ENCODE assay signal across 8 mouse cellular contexts in the genomic region with DNA sequence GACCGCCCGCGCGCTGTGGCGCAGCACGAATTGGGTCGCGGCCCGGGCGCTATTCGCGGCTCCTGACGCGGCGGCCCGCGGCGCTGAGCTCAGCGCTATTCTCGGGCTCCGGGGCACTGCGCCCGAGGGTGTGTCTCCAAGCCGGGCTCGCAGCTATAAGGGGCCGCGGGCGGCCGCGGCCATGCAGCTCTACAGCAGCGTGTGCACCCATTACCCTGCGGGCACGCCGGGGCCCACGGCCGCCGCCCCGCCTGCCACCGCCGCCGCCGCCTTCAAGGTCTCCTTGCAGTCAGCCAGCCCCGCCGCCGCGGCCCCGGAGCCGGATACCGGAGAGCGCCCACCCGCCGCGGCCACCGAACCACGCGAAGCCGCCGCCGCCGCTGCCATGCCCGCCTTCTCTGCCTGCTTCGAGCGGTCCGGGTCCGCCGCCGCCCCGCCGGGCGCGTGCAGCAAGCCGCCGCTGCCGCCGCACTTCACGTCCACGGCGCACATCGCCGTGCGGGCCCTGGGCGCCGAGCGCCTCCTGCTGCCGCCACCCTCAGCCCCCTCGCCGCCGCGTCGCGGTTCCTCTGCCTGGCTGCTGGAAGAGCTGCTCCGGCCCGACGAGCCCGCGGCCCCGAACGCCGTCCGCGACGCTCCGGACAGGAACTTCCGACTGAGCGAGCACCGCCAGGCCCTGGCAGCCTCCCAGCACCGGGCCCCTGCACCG. TPM values are rescaled to one million over a fixed set of nuclear protein-coding genes. Genes with fewer than 3 reads are reported as not detected.
DNase-seq lines count a peak whose midpoint lies in the region; ATAC-seq and TF ChIP-seq lines count a peak whose summit lies in the region.

No protein-coding gene starts in this region.

- peak; percentile 87 for ATAC-seq in forebrain, embryonic 12.5 days (ENCODE audit: low FRiP score)
- peak; percentile 90 for ATAC-seq in neural tube, embryonic 14.5 days (ENCODE audit: low read depth)

- peak overlapping the region; percentile 80 for H3K4me2 ChIP-seq in forebrain, embryonic 12.5 days
- peak overlapping the region; percentile 64 for H3K4me2 ChIP-seq in neural tube, embryonic 14.5 days (ENCODE audit: low read depth, low read length)

- H3K4me3 ChIP-seq in C2C12 (ENCODE audit: insufficient read depth, poor library complexity, severe bottlenecking), result peak overlapping the region; percentile 60
- peak overlapping the region; percentile 77 for H3K4me3 ChIP-seq in forebrain, embryonic 12.5 days (replicated peaks)
- H3K4me3 ChIP-seq in lung, adult 2 months (replicated peaks; ENCODE audit: extremely low read depth, low read depth, low read length), result peak overlapping the region; percentile 94
- peak overlapping the region; percentile 78 for H3K4me3 ChIP-seq in neural tube, embryonic 14.5 days (ENCODE audit: low read depth, low read length)

- H3K36me3 ChIP-seq in C2C12 (ENCODE audit: control insufficient read depth, insufficient read depth), result no peaks in the 10 kb centered on the region
- no peaks in the 10 kb centered on the region for H3K36me3 ChIP-seq in forebrain, embryonic 12.5 days (replicated peaks)
- no peaks in the 10 kb centered on the region for H3K36me3 ChIP-seq in neural tube, embryonic 14.5 days (ENCODE audit: control insufficient read depth, insufficient read depth, low read length)

- peak overlapping the region; percentile 78 for H3K9ac ChIP-seq in forebrain, embryonic 12.5 days
- H3K9ac ChIP-seq in neural tube, embryonic 14.5 days (replicated peaks; ENCODE audit: low read depth, low read length), result peak overlapping the region; percentile 74

- peak; percentile 71 for TF ChIP-seq CTCF in C2C12 (IDR thresholded peaks at IDR 0.05; ENCODE audit: control insufficient read depth, insufficient read depth, insufficient read length)
- TF ChIP-seq CTCF in lung, adult 2 months (IDR thresholded peaks at IDR 0.05; ENCODE audit: insufficient read depth, low read length), result no peak

- peak; percentile 25 for DNase-seq in adrenal gland, adult 8-10 months
- peak; percentile 70 to 77 for DNase-seq in heart, postnatal 14 days
- DNase-seq in layer of hippocampus, adult 18-20 months (ENCODE audit: low spot score in 2 of 2), result peak; percentile 43 to 64
- peak; percentile 70 for DNase-seq in lung, adult 2 months
- peak; percentile 68 for DNase-seq in testis, postnatal 10 days (ENCODE audit: low spot score)

- TF ChIP-seq POLR2A in lung, adult 2 months (IDR thresholded peaks at IDR 0.05; ENCODE audit: borderline replicate concordance, extremely low read depth, low read depth, low read length), result no peak

- peaks cover 11% of the 10 kb centered on the region for H3K79me3 ChIP-seq in C2C12 (ENCODE audit: low read depth)

- H3K79me2 ChIP-seq in C2C12 (ENCODE audit: control insufficient read depth, insufficient read depth), result peaks cover 29% of the 10 kb centered on the region

- WGBS in forebrain, embryonic 12.5 days, result 1% methylated on average over 69 of the region's 108 CpGs
- under 1% methylated on average over 96 of the region's 108 CpGs for WGBS in lung, adult 2 months
- WGBS in neural tube, embryonic 14.5 days, result under 1% methylated on average over 83 of the region's 108 CpGs

- no peaks in the 10 kb centered on the region for H3K27me3 ChIP-seq in C2C12 (ENCODE audit: control insufficient read depth, insufficient read depth, insufficient read length)
- peaks cover 24% of the 10 kb centered on the region for H3K27me3 ChIP-seq in forebrain, embryonic 12.5 days
- H3K27me3 ChIP-seq in neural tube, embryonic 14.5 days (ENCODE audit: control insufficient read depth, insufficient read depth, low read length), result peaks cover 11% of the 10 kb centered on the region; the same call in 1 of the 2 replicates

- peaks cover 16% of the 10 kb centered on the region for H3K4me1 ChIP-seq in forebrain, embryonic 12.5 days
- no peaks in the 10 kb centered on the region for H3K4me1 ChIP-seq in lung, adult 2 months (ENCODE audit: control insufficient read depth, insufficient read depth, low read length)
- H3K4me1 ChIP-seq in neural tube, embryonic 14.5 days (ENCODE audit: control insufficient read depth, insufficient read depth, low read length), result 0 out of 2 replicates have a peak, but pooled peaks cover 4% of the 10 kb centered on the region

- peak overlapping the region; percentile 90 for H3ac ChIP-seq in C2C12 (ENCODE audit: control insufficient read depth, insufficient read length, low read depth)

- intact Hi-C loops in heart, postnatal 14 days (cut with DNase I), result loop anchor here (5.0 kb wide), 3 partner anchors 56 to 126 kb away; partner anchors contain the start of gene 4921504E06Rik

- no peaks in the 10 kb centered on the region for H3K9me3 ChIP-seq in forebrain, embryonic 12.5 days
- H3K9me3 ChIP-seq in neural tube, embryonic 14.5 days (ENCODE audit: control insufficient read depth, low read length), result no peaks in the 10 kb centered on the region

- peak overlapping the region; percentile 76 for H3K27ac ChIP-seq in forebrain, embryonic 12.5 days
- peak overlapping the region; percentile 79 for H3K27ac ChIP-seq in neural tube, embryonic 14.5 days (ENCODE audit: low read depth, low read length)

TF ChIP-seq in C2C12, 6 proteins besides CTCF, POLR2A, EP300 and RAD21:
- TF ChIP-seq MYOD1 (IDR thresholded peaks at IDR 0.05; ENCODE audit: control insufficient read depth, insufficient read length, low read depth) (no peak), USF1 (IDR thresholded peaks at IDR 0.05; ENCODE audit: low read depth) (no peak), FOSL1 (IDR thresholded peaks at IDR 0.05; ENCODE audit: insufficient read depth, low read length, poor library complexity, severe bottlenecking) (no peak), CEBPB (IDR thresholded peaks at IDR 0.05; ENCODE audit: low read depth) (no peak), MAX (IDR thresholded peaks at IDR 0.05) (no peak), MYOG (IDR thresholded peaks at IDR 0.05; ENCODE audit: control insufficient read depth, extremely low read depth, insufficient read length) (no peak)

RNA-seq across cellular contexts. Expression of gene Otud1, which starts 0.5 kb away (rescaled TPM):
- 1.6 TPM for polyA plus RNA-seq in C2C12 (2012; fragmentation: generic; extraction: Trizol)
- 10 to 100 TPM in 1 of 4 experiments, 1 to 10 TPM in 3; 7.1 to 10.7 (median 8.1) TPM for total RNA-seq in adrenal gland, adult 8-10 months (2022)
- 1.2 and 1.3 TPM in 2 replicates for polyA plus RNA-seq in forebrain, embryonic 12.5 days (2016; fragmentation: Nextera tagmentation; extraction: Ambion mirVana)
- total RNA-seq in heart, postnatal 14 days (2021), result 10 to 100 TPM; 15.7 to 17.7 TPM
- total RNA-seq in layer of hippocampus, adult 18-20 months (2021), result 10 to 100 TPM; 13.8 to 14.4 TPM
- polyA plus RNA-seq in lung, adult 2 months (2012; rRNA removed), result 19.3 and 35.7 TPM in 2 replicates
- polyA plus RNA-seq in neural tube, embryonic 14.5 days (2014; fragmentation: Nextera tagmentation; extraction: Ambion mirVana), result 1.6 and 2.4 TPM in 2 replicates

Comparison
In these comparisons a context has a peak if more than half of its experiments do, and no peak if none do; other contexts are left out.
1. Peak in every context shown above with its lines: DNase-seq, ATAC-seq, H3K4me3 ChIP-seq and H3K27ac ChIP-seq.